ENCODE assay signal across 21 mouse cellular contexts in the genomic region with DNA sequence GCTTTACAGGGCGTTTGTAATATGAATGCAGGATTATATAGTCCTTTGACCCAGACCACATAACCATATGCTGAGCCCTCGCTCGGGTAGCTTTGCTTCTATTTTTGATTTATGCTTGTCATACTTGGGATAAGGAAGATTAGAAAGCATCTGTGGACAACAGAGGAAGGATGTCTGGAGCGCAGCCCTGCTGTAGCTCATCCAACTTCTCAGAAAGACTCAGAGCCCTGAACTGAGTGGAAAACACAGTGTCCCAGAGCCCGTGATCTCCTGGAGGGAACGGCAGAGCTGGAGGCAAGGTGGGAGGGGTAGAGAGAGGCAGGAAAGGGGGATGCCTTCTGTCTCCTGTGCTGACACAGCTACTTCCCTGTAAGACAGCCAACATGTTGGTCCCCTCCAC. TPM values are rescaled to one million over a fixed set of nuclear protein-coding genes. Genes with fewer than 3 reads are reported as not detected.
DNase-seq lines count a peak whose midpoint lies in the region; ATAC-seq lines count a peak whose summit lies in the region.
"Had no signal": no experiment of that assay in that cellular context is flagged by ENCODE, and none has a peak within 500 bp of the region (broad histone marks: within the 10 kb centered on the region; RNA-seq: fewer than 3 reads in every experiment).

No protein-coding gene starts in this region.

- H3K4me3 ChIP-seq in heart, embryonic 10.5 days: no peak overlapping the region
- no peak overlapping the region for H3K4me3 ChIP-seq in midbrain, embryonic 11.5 days (ENCODE audit: low read depth, low read length)
- no peak overlapping the region for H3K4me3 ChIP-seq in midbrain, embryonic 10.5 days
- no peak overlapping the region for H3K4me3 ChIP-seq in heart, embryonic 16.5 days (ENCODE audit: low read length)
- H3K4me3 ChIP-seq in stomach, embryonic 16.5 days (replicated peaks; ENCODE audit: low read length): no peak overlapping the region
- H3K4me3 ChIP-seq: forebrain, embryonic 10.5 days; liver, embryonic 15.5 days had no signal

- peaks cover 41% of the 10 kb centered on the region for H3K4me1 ChIP-seq in heart, embryonic 10.5 days
- no peaks in the 10 kb centered on the region for H3K4me1 ChIP-seq in midbrain, embryonic 11.5 days (ENCODE audit: control insufficient read depth, insufficient read depth, low read length)
- peaks cover 7% of the 10 kb centered on the region for H3K4me1 ChIP-seq in midbrain, embryonic 10.5 days
- H3K4me1 ChIP-seq in heart, embryonic 16.5 days (ENCODE audit: control insufficient read depth, insufficient read depth, low read length): peaks cover 24% of the 10 kb centered on the region
- peaks cover 12% of the 10 kb centered on the region for H3K4me1 ChIP-seq in stomach, embryonic 16.5 days (ENCODE audit: control insufficient read depth, insufficient read depth, low read length)
- H3K4me1 ChIP-seq: liver, embryonic 15.5 days had no signal

- no peaks in the 10 kb centered on the region for H3K36me3 ChIP-seq in heart, embryonic 10.5 days
- no peaks in the 10 kb centered on the region for H3K36me3 ChIP-seq in midbrain, embryonic 11.5 days (ENCODE audit: control insufficient read depth, insufficient read depth, low read length)
- no peaks in the 10 kb centered on the region for H3K36me3 ChIP-seq in midbrain, embryonic 10.5 days
- H3K36me3 ChIP-seq in heart, embryonic 16.5 days (ENCODE audit: control insufficient read depth, insufficient read depth): no peaks in the 10 kb centered on the region
- no peaks in the 10 kb centered on the region for H3K36me3 ChIP-seq in stomach, embryonic 16.5 days (ENCODE audit: control insufficient read depth, insufficient read depth, low read length)
- H3K36me3 ChIP-seq: forebrain, embryonic 10.5 days; liver, embryonic 15.5 days had no signal

- DNase-seq in heart, embryonic 10.5 days (ENCODE audit: low spot score): no peak
- no peak for DNase-seq in heart, postnatal 25 days (ENCODE audit: low spot score)
- DNase-seq in midbrain, embryonic 11.5 days (ENCODE audit: low spot score, missing footprints): peak; percentile 78
- no peak for DNase-seq in midbrain, embryonic 10.5 days (ENCODE audit: low spot score)
- DNase-seq in left cerebral cortex, postnatal 10 days (ENCODE audit: extremely low spot score in 1 of 2, low spot score in 2 of 2): no peak
- DNase-seq: adrenal gland, postnatal 14 days; cerebellum, adult 11 months; cerebellum, postnatal 14 days; gastrocnemius, postnatal 14 days; kidney, adult 11 months; lung, postnatal 36 days; thymus, adult 18-20 months; thymus, postnatal 4 days had no signal

- H3K9me3 ChIP-seq in heart, embryonic 10.5 days: no peaks in the 10 kb centered on the region
- H3K9me3 ChIP-seq in midbrain, embryonic 11.5 days (ENCODE audit: control insufficient read depth, low read length): no peaks in the 10 kb centered on the region
- no peaks in the 10 kb centered on the region for H3K9me3 ChIP-seq in midbrain, embryonic 10.5 days (replicated peaks)
- H3K9me3 ChIP-seq in heart, embryonic 16.5 days (replicated peaks; ENCODE audit: control insufficient read depth, low read length): no peaks in the 10 kb centered on the region
- H3K9me3 ChIP-seq in stomach, embryonic 16.5 days (replicated peaks; ENCODE audit: control insufficient read depth, low read length): no peaks in the 10 kb centered on the region
- H3K9me3 ChIP-seq: forebrain, embryonic 10.5 days; liver, embryonic 15.5 days had no signal

- H3K9ac ChIP-seq in midbrain, embryonic 11.5 days (ENCODE audit: low read length): no peak overlapping the region
- no peak overlapping the region for H3K9ac ChIP-seq in heart, embryonic 16.5 days (ENCODE audit: low read length)
- H3K9ac ChIP-seq in stomach, embryonic 16.5 days (ENCODE audit: low read length): 0 out of 2 replicates have a peak overlapping the region, but pooled peaks have one; percentile 22
- H3K9ac ChIP-seq: liver, embryonic 15.5 days had no signal

- no peak for ATAC-seq in midbrain, embryonic 11.5 days (ENCODE audit: low FRiP score)
- peak; percentile 39; the same call in 1 of the 2 replicates for ATAC-seq in heart, embryonic 16.5 days (replicated peaks; ENCODE audit: extremely low read depth, insufficient read depth, low FRiP score)
- ATAC-seq in stomach, embryonic 16.5 days (ENCODE audit: insufficient read depth, low FRiP score): peak; percentile 70; the same call in 1 of the 2 replicates
- ATAC-seq: hindbrain, embryonic 16.5 days had no signal

- no peak overlapping the region for H3K4me2 ChIP-seq in midbrain, embryonic 11.5 days
- H3K4me2 ChIP-seq in heart, embryonic 16.5 days (ENCODE audit: low read depth, low read length): peak overlapping the region; percentile 17; the same call in 1 of the 2 replicates
- H3K4me2 ChIP-seq in stomach, embryonic 16.5 days (ENCODE audit: low read depth, low read length): no peak overlapping the region
- H3K4me2 ChIP-seq: liver, embryonic 15.5 days had no signal

- intact Hi-C loops in heart, postnatal 25 days (cut with DNase I): loop anchor here (5.0 kb wide), 1 partner anchor 73 kb away; no protein-coding TSS in a partner anchor
- intact Hi-C loops in left cerebral cortex, postnatal 10 days (cut with DNase I): no loop called here

- peak overlapping the region; percentile 63; the same call in 1 of the 2 replicates for H3K27ac ChIP-seq in heart, embryonic 10.5 days
- no peak overlapping the region for H3K27ac ChIP-seq in midbrain, embryonic 11.5 days (ENCODE audit: low read depth, low read length)
- H3K27ac ChIP-seq in midbrain, embryonic 10.5 days (replicated peaks): no peak overlapping the region
- H3K27ac ChIP-seq in heart, embryonic 16.5 days (ENCODE audit: low read length): peak overlapping the region; percentile 12; the same call in 1 of the 2 replicates
- H3K27ac ChIP-seq in stomach, embryonic 16.5 days (ENCODE audit: low read length): peak overlapping the region; percentile 34
- H3K27ac ChIP-seq: forebrain, embryonic 10.5 days; kidney, postnatal 0 days; liver, embryonic 15.5 days had no signal

- WGBS in heart, embryonic 10.5 days: 47% methylated on average over 6 of the region's 6 CpGs
- 77% methylated on average over 6 of the region's 6 CpGs for WGBS in midbrain, embryonic 11.5 days
- 79% methylated on average over 6 of the region's 6 CpGs for WGBS in midbrain, embryonic 10.5 days
- 20% methylated on average over 6 of the region's 6 CpGs for WGBS in heart, embryonic 16.5 days
- WGBS in stomach, embryonic 16.5 days: 37% methylated on average over 6 of the region's 6 CpGs

- H3K27me3 ChIP-seq in heart, embryonic 10.5 days (ENCODE audit: insufficient read depth, poor library complexity, severe bottlenecking): no peaks in the 10 kb centered on the region
- no peaks in the 10 kb centered on the region for H3K27me3 ChIP-seq in midbrain, embryonic 11.5 days (ENCODE audit: control insufficient read depth, insufficient read depth, low read length)
- no peaks in the 10 kb centered on the region for H3K27me3 ChIP-seq in midbrain, embryonic 10.5 days (ENCODE audit: low read depth, poor library complexity, severe bottlenecking)
- H3K27me3 ChIP-seq in heart, embryonic 16.5 days (ENCODE audit: control insufficient read depth, insufficient read depth, low read length): no peaks in the 10 kb centered on the region
- no peaks in the 10 kb centered on the region for H3K27me3 ChIP-seq in stomach, embryonic 16.5 days (ENCODE audit: control insufficient read depth, insufficient read depth, low read length)
- H3K27me3 ChIP-seq: CH12.LX; liver, embryonic 15.5 days had no signal

RNA-seq across cellular contexts. Expression of gene Pakap, which starts 33.7 kb away (rescaled TPM):
- polyA plus RNA-seq in heart, embryonic 10.5 days (2016; fragmentation: Nextera tagmentation; extraction: Ambion mirVana): 53.0 and 72.5 TPM in 2 replicates
- total RNA-seq in heart, postnatal 25 days (2021): 10 to 100 TPM; 37.4 to 44.3 TPM
- 21.1 and 21.4 TPM in 2 replicates for polyA plus RNA-seq in midbrain, embryonic 11.5 days (2014; fragmentation: Nextera tagmentation; extraction: Ambion mirVana)
- polyA plus RNA-seq in midbrain, embryonic 10.5 days (2016; fragmentation: Nextera tagmentation; extraction: Ambion mirVana): 22.8 and 26.9 TPM in 2 replicates
- polyA plus RNA-seq in heart, embryonic 16.5 days (2015; fragmentation: Nextera tagmentation; extraction: Ambion mirVana): 57.5 and 60.2 TPM in 2 replicates
- polyA plus RNA-seq in stomach, embryonic 16.5 days (2015; fragmentation: Nextera tagmentation; extraction: Ambion mirVana): 25.7 and 27.5 TPM in 2 replicates
- 10 to 100 TPM; 19.1 to 20.7 TPM for total RNA-seq in left cerebral cortex, postnatal 10 days (2021)
- total RNA-seq: MEL had no signal

Comparison
In these comparisons a context has a peak if more than half of its experiments do, and no peak if none do; other contexts are left out.
1. H3K27ac ChIP-seq: peak in heart, embryonic 10.5 days (single experiment), heart, embryonic 16.5 days (single experiment) and stomach, embryonic 16.5 days (single experiment); none in midbrain, embryonic 11.5 days (single experiment) and midbrain, embryonic 10.5 days (single experiment).